Mouse (Mus musculus) heart, embryonic 13.5 days (tissue): ENCODE results near the gene Gm49394. TPM values are rescaled to one million over a fixed set of nuclear protein-coding genes. Genes with fewer than 3 reads are reported as not detected.

ENCODE experiments used
- ATAC-seq: fragments of 200-750 bp; cut with Nextera tagmentation; 2 replicates; pipeline ENCODE4 v1.8.0; 2017; ENCODE audit warnings: moderate TSS enrichment; ENCODE audit not compliant: insufficient number of reproducible peaks, low FRiP score, low TSS enrichment; ENCODE audit errors: extremely low read depth
- H3K27ac ChIP-seq: fragments of 300-500 bp; sonication (generic); replicated peaks from 2 replicates; pipeline ENCODE4 v1.5.1; 2015; ENCODE audit warnings: moderate library complexity, mild to moderate bottlenecking, inconsistent platforms
- H3K27me3 ChIP-seq: fragments of 300-500 bp; sonication (generic); replicated peaks from 2 replicates; pipeline ENCODE4 v1.6.1; 2015; ENCODE audit warnings: mild to moderate bottlenecking, inconsistent platforms
- H3K36me3 ChIP-seq: fragments of 300-500 bp; sonication (generic); 2 replicates; pipeline ENCODE4 v1.6.1; 2015; ENCODE audit warnings: mild to moderate bottlenecking, inconsistent platforms
- H3K4me1 ChIP-seq: fragments of 300-500 bp; sonication (generic); 2 replicates; pipeline ENCODE4 v1.6.1; 2015; ENCODE audit warnings: inconsistent platforms
- H3K4me2 ChIP-seq: fragments of 300-500 bp; sonication (generic); 2 replicates; pipeline ENCODE4 v1.6.1; 2015; ENCODE audit warnings: inconsistent platforms, mild to moderate bottlenecking, moderate library complexity
- H3K4me3 ChIP-seq: fragments of 300-500 bp; sonication (generic); 2 replicates; pipeline ENCODE4 v1.5.1; 2015; ENCODE audit warnings: moderate library complexity, mild to moderate bottlenecking, inconsistent platforms
- H3K9ac ChIP-seq: fragments of 300-500 bp; sonication (generic); 2 replicates; pipeline ENCODE4 v1.6.1; 2015; ENCODE audit warnings: inconsistent platforms, mild to moderate bottlenecking, moderate library complexity
- H3K9me3 ChIP-seq: fragments of 300-500 bp; sonication (generic); 2 replicates; pipeline ENCODE4 v1.6.1; 2016; ENCODE audit warnings: inconsistent platforms
- WGBS: fragments of 180-500 bp; shearing (Covaris S2); methylation state at CpG from one replicate; pipeline ENCODE4 v1.1.7; 2015; ENCODE audit warnings: mixed read lengths; 5-methylcytosine and 5-hydroxymethylcytosine counted together
- polyA plus RNA-seq: library from polyadenylated mRNA; unstranded; fragments of >200 nt; fragmentation: Nextera tagmentation; extraction: Ambion mirVana; gene quantifications from 2 replicates; pipeline ENCODE4 v1.2.1, GENCODE M21; 2015

The Gm49394 gene
- polyA plus RNA-seq, 1 experiment from 2014 or later, result 0.04 TPM

DNA sequence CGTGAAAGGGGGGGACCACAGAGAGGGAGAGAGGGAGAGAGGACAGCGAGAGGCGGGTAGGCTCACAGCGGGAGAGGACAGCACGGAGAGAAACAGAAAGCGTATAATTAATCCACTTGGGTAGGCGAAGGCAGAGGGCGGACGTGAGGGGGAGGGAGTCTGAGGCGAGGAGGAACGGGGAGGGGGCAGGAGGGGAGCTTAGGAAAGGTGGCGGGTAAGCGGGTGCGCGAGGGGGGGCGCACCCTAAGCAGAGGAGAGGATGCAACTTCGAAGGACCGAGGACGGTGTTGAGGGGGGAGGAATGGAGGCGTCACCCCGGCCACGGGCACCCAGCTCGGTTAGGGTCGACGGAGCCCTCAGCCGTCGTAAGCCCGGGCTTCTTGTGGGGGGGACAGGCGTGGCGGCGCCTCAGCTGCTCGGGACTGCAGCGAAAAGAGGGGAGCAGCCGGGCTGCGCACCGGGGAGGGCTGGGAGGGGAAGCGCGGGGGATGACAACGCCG lies 11.0 kb downstream of the Gm49394 start:
- peak overlapping the region; percentile 99 for H3K27ac ChIP-seq
- under 1% methylated on average over 38 of the region's 40 CpGs for WGBS
- H3K4me1 ChIP-seq, result peaks cover 24% of the 10 kb centered on the region
- peak overlapping the region; percentile 98 for H3K9ac ChIP-seq
- peaks cover 94% of the 10 kb centered on the region for H3K27me3 ChIP-seq
- peak overlapping the region; percentile 80 for H3K4me3 ChIP-seq
- peaks cover 29% of the 10 kb centered on the region for H3K36me3 ChIP-seq
- H3K9me3 ChIP-seq, result no peaks in the 10 kb centered on the region
- H3K4me2 ChIP-seq, result peak overlapping the region; percentile 78
- ATAC-seq, result no peak

DNA sequence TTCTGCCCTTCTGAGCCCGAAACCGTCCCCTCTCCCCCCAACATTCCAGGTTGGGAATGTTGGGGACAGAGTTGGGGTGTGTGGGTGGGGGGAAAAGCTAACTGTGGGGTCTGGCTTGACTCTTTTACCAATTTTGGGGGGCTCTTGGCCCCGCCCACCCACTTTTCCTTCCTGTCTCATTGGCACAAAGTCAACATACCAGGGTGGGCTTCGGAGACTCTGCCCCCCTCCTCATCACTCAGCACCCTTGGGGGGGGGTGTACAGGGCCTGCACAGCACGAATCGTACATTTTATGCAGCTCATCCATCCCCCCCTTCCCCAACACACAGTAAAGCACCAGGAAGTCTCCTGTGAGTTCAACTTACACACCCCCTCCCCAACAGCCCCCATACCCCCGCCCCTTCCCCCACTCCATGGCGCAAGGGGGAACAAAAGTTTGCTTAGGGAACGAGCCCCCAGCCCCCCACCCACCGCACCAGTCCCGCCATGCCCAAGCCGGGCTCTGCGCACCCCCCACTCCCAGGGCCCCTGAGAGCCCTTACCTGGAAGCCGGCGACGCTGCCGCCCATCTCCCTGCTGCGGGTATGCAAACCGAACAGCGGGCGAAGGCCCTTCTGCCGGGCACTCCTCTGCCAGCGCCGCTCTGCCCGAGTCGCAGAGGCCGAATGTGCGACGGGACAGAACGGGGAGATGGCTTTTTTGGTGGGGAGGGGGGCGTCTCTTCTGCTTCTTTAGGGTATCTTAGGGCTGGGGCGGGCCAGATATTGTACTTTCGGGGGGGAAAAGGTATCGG lies 11.7 kb downstream of the Gm49394 start:
- peak overlapping the region; percentile 98 for H3K9ac ChIP-seq
- H3K4me2 ChIP-seq, result peak overlapping the region; percentile 78
- no peak for ATAC-seq
- peak overlapping the region; percentile 99 for H3K27ac ChIP-seq
- H3K36me3 ChIP-seq, result peaks cover 36% of the 10 kb centered on the region
- no peaks in the 10 kb centered on the region for H3K9me3 ChIP-seq
- 1% methylated on average over 34 of the region's 34 CpGs for WGBS
- H3K27me3 ChIP-seq, result peaks cover 92% of the 10 kb centered on the region
- H3K4me3 ChIP-seq, result peak overlapping the region; percentile 80
- peaks cover 22% of the 10 kb centered on the region for H3K4me1 ChIP-seq

DNA sequence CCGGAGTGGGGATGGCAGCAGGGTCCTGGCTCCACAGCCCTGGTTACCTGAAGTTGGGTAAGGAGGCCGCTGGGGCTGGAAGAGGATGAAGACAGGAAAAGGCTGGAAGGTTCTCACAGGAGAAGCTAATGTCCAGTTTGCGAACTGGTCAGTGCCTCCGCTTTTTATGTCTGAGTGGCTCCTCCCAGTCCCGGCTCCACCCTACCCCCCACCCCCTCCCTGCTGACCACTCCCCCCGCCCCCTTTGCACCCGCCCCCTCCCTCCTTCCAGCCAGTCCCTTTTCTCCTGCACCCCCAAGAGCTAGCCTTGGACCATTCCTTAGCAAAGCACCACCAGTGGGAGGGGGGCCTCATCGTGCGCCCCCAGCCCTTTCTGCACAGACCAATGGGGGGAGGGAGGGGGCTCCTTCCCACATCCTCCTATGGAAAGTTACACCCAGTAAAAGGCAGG lies 12.4 kb downstream of the Gm49394 start:
- Histone ChIP-seq H3K4me3 (peak overlapping the region; percentile 80), H3K4me2 (peak overlapping the region; percentile 78), H3K9me3 (no peaks in the 10 kb centered on the region), H3K4me1 (peaks cover 22% of the 10 kb centered on the region), H3K36me3 (peaks cover 42% of the 10 kb centered on the region), H3K27me3 (peaks cover 87% of the 10 kb centered on the region), H3K9ac (peak overlapping the region; percentile 98), H3K27ac (peak overlapping the region; percentile 99)
- WGBS, result 17% methylated on average over 5 of the region's 9 CpGs
- peak; percentile 24; the same call in 1 of the 2 replicates for ATAC-seq

DNA sequence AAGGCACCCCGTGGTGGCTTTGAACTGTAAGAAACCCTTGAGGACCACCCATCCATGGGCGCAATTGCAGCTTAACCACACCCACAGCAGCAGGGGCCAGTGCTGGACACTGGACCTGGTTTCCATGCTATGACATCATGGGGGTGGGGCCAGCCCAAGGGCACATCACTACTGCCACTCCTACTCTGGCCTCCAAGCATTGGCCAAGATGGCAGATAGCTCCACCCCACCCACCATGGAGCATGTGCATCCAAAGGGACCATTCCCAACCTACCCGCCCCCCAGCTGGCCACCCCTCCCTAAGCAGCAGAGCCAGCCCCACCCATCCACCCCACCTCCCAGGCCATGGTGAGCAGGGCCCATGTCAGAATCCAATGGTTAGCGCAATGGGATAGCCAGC lies 13.7 kb downstream of the Gm49394 start:
- peak overlapping the region; percentile 82 for H3K27ac ChIP-seq

DNA sequence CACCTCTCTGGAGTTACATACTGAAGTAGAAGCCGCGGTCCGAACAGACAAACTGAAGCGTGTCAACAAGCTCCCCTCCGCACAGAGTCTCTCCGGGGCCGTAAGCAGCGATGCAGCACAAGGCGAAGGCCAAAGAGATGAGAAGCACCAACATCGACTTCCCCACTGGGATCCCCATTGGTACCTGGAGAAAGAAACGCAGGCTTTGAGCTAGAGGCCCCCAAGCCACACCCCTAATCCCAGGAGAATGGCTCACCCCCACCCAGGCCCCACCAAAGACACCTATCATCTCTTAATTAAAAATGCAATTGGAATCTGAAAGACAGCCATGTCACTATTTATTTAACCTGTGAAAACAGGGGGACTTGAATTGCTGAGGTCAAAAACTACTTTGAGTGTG lies 14.1 kb downstream of the Gm49394 start:
- H3K4me3 ChIP-seq, result peak overlapping the region; percentile 80
- peak overlapping the region; percentile 98 for H3K9ac ChIP-seq
- no peaks in the 10 kb centered on the region for H3K9me3 ChIP-seq
- H3K27ac ChIP-seq, result peak overlapping the region; percentile 82
- 16% methylated on average over 11 of the region's 11 CpGs for WGBS
- peaks cover 22% of the 10 kb centered on the region for H3K4me1 ChIP-seq
- no peak for ATAC-seq
- peaks cover 73% of the 10 kb centered on the region for H3K27me3 ChIP-seq
- peaks cover 59% of the 10 kb centered on the region for H3K36me3 ChIP-seq
- peak overlapping the region; percentile 78 for H3K4me2 ChIP-seq

More for the DNA sequence above, 13.7 kb downstream of the Gm49394 start:
- Histone ChIP-seq H3K27me3 (peaks cover 77% of the 10 kb centered on the region), H3K4me2 (peak overlapping the region; percentile 78), H3K4me3 (peak overlapping the region; percentile 80), H3K9ac (peak overlapping the region; percentile 98), H3K36me3 (peaks cover 55% of the 10 kb centered on the region), H3K4me1 (peaks cover 22% of the 10 kb centered on the region), H3K9me3 (no peaks in the 10 kb centered on the region)
- ATAC-seq, result peak; percentile 27; the same call in 1 of the 2 replicates
- 35% methylated on average over 4 of the region's 4 CpGs for WGBS

DNA sequence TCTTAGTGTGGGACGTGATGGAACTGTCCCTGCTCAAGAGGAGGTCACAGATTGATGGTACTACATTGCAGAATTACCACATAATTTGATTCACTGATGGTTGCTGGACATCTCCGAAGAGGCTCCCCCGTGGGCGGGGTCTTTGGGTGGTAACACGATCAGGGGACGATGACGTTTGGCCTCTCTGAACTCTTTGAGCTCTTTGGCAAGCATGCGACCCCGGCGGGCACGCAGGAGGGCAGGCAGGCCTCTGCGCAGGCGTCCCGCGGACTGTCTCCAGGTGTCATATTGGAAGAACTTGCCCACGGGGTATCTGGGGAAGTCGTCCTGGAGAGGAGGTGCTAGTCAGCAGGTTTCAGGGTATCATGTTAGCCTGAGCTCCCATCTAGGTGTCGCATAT lies 16.0 kb downstream of the Gm49394 start:
- Histone ChIP-seq H3K27ac (peak overlapping the region; percentile 82), H3K4me1 (peaks cover 10% of the 10 kb centered on the region), H3K9me3 (no peaks in the 10 kb centered on the region), H3K4me3 (peak overlapping the region; percentile 80), H3K36me3 (peaks cover 59% of the 10 kb centered on the region), H3K27me3 (peaks cover 54% of the 10 kb centered on the region), H3K9ac (peak overlapping the region; percentile 98), H3K4me2 (peak overlapping the region; percentile 78)
- WGBS, result 18% methylated on average over 18 of the region's 18 CpGs
- ATAC-seq, result no peak

DNA sequence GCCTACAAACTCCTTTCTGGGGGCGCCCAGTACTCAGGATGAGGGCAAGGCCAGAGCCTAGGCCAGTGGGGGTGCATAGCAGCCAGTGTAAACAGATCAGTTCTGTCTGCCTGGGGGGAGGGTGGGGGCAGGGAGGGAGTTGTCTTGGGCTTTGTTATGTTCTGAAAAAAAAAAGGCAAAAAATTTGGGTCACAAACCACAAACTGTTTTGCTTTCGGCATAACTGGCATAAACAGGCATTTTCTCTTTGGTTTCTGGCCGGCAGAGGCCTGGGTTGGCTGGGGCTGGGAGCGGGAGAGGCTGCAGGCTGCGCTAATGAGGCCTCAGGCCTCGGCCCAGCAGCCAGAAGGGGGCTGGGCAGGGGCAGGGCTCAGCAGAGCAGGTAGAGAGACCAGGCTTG lies 23.1 kb downstream of the Gm49394 start:
- peaks cover 5% of the 10 kb centered on the region; the same call in 1 of the 2 replicates for H3K9me3 ChIP-seq
- peaks cover 10% of the 10 kb centered on the region for H3K36me3 ChIP-seq
- H3K4me2 ChIP-seq, result no peak overlapping the region
- H3K27me3 ChIP-seq, result no peaks in the 10 kb centered on the region; the same call in 1 of the 2 replicates
- ATAC-seq, result no peak
- peaks cover 33% of the 10 kb centered on the region for H3K4me1 ChIP-seq
- no peak overlapping the region for H3K4me3 ChIP-seq
- no peak overlapping the region for H3K9ac ChIP-seq
- 57% methylated on average over 6 of the region's 6 CpGs for WGBS
- peak overlapping the region; percentile 87 for H3K27ac ChIP-seq

DNA sequence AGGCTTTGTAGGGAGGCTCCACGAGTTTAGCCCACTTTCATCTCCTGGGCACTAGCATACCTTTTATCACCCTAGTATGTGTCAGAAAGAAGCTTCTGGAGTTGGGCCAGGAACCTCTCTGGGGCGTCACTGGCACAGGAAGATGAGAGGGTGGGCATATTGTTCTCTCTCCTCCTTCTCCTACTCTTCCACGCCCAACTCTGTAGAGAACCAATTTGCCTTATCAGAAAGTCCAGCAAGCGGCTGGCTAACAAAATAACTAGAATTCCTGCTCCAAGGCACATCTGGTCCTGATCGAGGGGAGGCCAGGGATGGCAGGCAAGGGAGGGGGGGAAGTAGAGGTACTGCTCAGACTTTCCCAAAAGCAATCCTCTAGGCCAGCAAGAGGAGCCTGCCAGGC lies 24.7 kb downstream of the Gm49394 start:
- Histone ChIP-seq H3K4me3 (no peak overlapping the region), H3K4me1 (peaks cover 33% of the 10 kb centered on the region), H3K9ac (0 out of 2 replicates have a peak overlapping the region, but pooled peaks have one; percentile 7), H3K4me2 (peak overlapping the region; percentile 27), H3K27ac (peak overlapping the region; percentile 87), H3K36me3 (no peaks in the 10 kb centered on the region), H3K9me3 (peaks cover 5% of the 10 kb centered on the region; the same call in 1 of the 2 replicates), H3K27me3 (no peaks in the 10 kb centered on the region)
- 6% methylated on average over 5 of the region's 5 CpGs for WGBS
- peak; percentile 60; the same call in 1 of the 2 replicates for ATAC-seq

DNA sequence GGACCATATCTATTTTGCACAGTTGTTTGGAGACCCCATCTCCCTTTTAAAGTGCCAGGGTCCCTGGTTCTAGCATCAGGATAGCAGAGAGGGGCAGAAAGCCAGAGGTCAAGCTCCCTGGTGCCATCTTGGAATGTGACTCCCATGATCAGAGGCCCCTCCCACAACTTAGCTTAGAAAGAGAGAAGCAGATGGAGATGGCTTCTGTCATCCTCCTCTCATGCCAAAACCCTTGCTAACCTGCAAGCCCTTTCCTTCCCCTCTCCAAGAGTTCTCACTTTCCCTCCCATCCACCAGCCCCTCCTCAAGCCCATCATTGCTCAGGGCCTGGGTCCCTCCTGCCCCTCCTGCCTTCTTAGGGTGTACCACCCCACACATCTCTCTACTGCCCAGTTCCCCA lies 33.6 kb downstream of the Gm49394 start:
- Histone ChIP-seq H3K9me3 (no peaks in the 10 kb centered on the region), H3K9ac (no peak overlapping the region), H3K27me3 (no peaks in the 10 kb centered on the region), H3K27ac (no peak overlapping the region), H3K36me3 (no peaks in the 10 kb centered on the region), H3K4me1 (no peaks in the 10 kb centered on the region), H3K4me3 (no peak overlapping the region), H3K4me2 (no peak overlapping the region)
- ATAC-seq, result no peak

DNA sequence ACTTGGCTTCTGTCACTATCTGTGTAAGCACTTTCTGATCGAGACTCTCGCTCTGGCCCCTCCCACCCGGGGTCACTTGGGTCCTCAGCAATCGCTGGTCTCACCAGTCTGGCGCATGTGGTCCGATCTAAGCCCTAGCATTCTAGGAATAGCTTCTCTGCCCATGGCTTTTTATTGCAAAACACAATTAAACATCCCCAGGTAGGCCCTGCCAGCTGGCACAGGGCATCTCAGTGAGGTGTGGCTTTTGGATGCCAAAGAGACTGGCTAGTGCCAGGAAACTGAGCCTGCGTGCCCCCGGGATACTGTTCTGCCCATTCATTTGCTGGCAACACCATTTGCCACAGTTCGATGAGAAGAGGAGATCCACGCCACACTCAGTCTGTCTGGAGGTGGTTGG lies 39.1 kb downstream of the Gm49394 start:
- H3K4me3 ChIP-seq, result no peak overlapping the region
- H3K9ac ChIP-seq, result no peak overlapping the region
- no peaks in the 10 kb centered on the region for H3K27me3 ChIP-seq
- 64% methylated on average over 10 of the region's 10 CpGs for WGBS
- 0 out of 2 replicates have a peak, but pooled peaks cover 7% of the 10 kb centered on the region for H3K4me1 ChIP-seq
- no peaks in the 10 kb centered on the region for H3K9me3 ChIP-seq
- H3K4me2 ChIP-seq, result no peak overlapping the region
- no peak overlapping the region for H3K27ac ChIP-seq
- no peak for ATAC-seq
- H3K36me3 ChIP-seq, result no peaks in the 10 kb centered on the region

DNA sequence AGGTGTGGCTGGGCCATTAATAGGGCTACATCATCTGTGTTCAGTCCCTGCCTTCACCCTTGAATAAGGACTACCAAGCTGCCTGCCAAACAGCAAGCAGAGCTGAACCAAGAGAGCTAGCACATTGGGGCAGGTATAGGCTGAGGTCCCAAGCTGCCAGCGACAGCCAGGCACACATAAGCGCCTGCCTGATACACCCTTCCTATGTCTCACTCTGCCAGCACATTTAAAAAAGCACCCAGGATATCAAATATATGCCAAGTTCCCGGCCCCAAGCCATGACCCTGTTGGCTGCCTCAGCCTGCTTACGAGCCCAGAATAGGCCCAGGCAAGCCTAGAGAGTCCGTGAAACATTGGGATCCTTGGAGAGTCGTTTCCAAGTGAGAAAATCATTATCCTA lies 39.9 kb downstream of the Gm49394 start:
- H3K9me3 ChIP-seq, result no peaks in the 10 kb centered on the region

More for the DNA sequence above, 39.9 kb downstream of the Gm49394 start:
- no peak overlapping the region for H3K4me2 ChIP-seq
- no peak overlapping the region for H3K9ac ChIP-seq
- H3K4me3 ChIP-seq, result no peak overlapping the region
- no peaks in the 10 kb centered on the region for H3K27me3 ChIP-seq
- ATAC-seq, result no peak
- H3K27ac ChIP-seq, result no peak overlapping the region
- 72% methylated on average over 6 of the region's 6 CpGs for whole genome bisulfite sequencing
- no peaks in the 10 kb centered on the region for H3K36me3 ChIP-seq
- 0 out of 2 replicates have a peak, but pooled peaks cover 7% of the 10 kb centered on the region for H3K4me1 ChIP-seq
